Mouse (Mus musculus) adrenal gland (tissue): Measurements from ENCODE around the gene Kcnk16.
"Not testable (repeated sequence)": the region's sequence is repeated elsewhere in the genome, so short reads cannot be mapped to it uniquely, and the experiment has no call there.

Experiments
- intact Hi-C: fragments of 180-260 bp; cut with DNase I; formaldehyde crosslinking; loops from one replicate; pipeline ENCODE4 v1.15.1; 2025
- long read RNA-seq, 2 experiments: library from polyadenylated mRNA; unstranded; transcript quantifications; one replicate each; pipeline ENCODE4 v2.0.0; 2020; ENCODE audit warnings: borderline replicate concordance in 1 of 2; ENCODE audit not compliant: insufficient replicate concordance in 1 of 2

The Kcnk16 gene
- long read RNA-seq, experiment 1 = 0 reads
- long read RNA-seq, experiment 2 = 0 reads

DNA sequence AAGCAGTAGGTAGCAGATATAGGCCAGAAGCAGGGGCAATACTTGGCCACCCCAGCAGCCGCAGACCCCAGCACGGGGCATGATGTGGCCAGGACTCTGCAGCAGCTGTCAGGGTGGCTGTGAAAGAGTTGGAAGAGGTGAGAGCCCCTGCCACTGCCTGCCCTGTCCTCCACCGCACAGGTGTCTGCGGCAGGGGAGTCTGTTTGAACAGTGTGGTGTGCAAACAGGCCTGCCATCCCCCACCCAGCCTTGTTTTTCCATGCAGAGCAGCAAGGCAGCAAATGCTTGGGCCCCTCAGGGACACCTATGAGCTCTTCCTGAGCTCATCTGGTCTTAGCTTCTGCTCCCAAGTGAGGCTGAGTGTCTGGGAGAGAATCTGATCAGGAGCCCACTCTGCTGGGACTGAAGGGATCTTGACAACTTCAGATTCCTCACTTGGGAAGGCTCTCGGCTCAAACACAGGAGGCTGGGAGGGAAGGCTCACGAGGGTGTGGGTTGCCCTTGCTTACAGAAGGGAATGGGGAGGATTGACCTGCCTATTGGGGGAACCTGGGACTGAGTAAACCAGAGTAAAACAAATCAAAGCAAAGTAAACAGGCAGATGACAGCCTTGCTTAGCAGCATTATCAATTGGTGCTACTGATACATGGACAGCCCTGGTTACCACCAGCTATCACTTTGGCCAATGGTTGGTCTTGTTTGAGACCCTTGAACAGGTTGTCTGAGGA, at the start of gene Kcnk16:
Kcnk16 (minus strand) TSS at position 118 of the 728 bp plus-strand sequence.
- intact Hi-C loops = loop anchor here (10.0 kb wide), 1 partner anchor 434 kb away; no protein-coding TSS in a partner anchor

GRCm38 (mm10) chr14:20315137-20315536, 46.1 kb upstream of the Kcnk16 start:
- intact Hi-C loops = no loop called here

- intact Hi-C loops = not testable (repeated sequence)
These were observed 36.1 kb upstream of the Kcnk16 start for GRCm38 (mm10) chr14:20305085-20305484.

DNA sequence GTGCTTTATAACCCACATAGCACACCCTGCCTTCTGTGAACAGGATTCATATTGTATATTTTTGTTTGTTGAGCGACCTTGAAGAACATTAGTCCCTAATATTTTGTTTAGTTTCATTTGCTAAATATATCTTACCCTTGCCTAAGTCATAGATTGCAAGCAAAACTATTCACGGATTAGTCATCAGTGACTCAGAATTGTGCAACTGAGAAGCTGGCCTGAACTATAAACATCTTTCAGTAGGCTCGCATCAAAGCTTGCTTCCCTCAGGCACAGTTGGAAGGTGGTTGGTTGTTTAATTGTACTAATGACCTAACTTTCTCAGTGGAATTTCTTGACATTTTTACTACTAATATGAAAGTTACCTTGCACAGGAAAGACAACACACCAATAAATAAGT, 29.1 kb upstream of the Kcnk16 start:
- intact Hi-C loops = no loop called here

DNA sequence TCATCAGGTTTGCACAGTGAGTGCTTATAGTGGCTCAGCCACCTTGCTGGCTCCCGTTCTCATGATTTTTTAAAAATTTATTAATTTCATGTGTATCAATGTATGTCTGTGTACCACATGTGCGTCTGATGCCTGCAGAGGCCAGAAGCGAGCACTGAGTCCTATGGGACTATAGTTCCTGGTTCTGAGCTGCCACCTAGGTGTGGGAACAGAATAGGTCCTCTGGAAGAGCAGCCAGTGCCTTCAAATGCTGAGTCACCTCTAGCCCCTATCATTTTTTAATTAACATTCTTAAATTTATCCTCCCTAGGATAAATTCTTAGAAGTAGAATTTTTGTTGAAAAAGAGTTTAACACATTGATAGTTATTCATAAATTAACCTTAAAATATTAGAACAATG, 28.6 kb upstream of the Kcnk16 start:
- intact Hi-C loops = no loop called here

GRCm38 (mm10) chr14:20294947-20295346, 25.9 kb upstream of the Kcnk16 start:
- intact Hi-C loops = no loop called here

GRCm38 (mm10) chr14:20294117-20294892, 25.3 kb upstream of the Kcnk16 start, which contains the start of gene Nudt13:
Gene Nudt13 (plus strand): TSS chr14:20294697.
- intact Hi-C loops = no loop called here

GRCm38 (mm10) chr14:20291391-20291790, 22.4 kb upstream of the Kcnk16 start:
- intact Hi-C loops = no loop called here

GRCm38 (mm10) chr14:20268421-20268820, 578 bp downstream of the Kcnk16 start:
- intact Hi-C loops = loop anchor here (10.0 kb wide), 1 partner anchor 434 kb away; no protein-coding TSS in a partner anchor

DNA sequence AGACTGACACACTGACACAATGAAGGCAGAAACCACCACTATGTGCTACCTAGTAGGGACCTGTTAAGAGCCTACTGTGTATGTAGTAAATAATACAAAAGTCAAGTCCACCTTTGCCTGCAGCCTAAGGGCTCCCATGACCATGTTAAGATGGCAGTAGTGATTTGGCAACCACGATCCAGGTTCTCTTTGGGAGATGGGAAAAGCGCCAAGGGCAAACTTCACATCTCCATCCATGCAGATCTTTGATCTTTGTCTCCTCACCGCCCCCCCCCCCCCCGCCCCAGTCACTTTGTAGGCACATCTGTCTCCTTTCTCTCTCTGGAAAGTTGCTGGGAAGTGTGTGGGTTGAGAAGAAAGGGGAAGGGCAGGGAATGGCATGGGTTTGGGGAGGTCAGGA, 6.7 kb downstream of the Kcnk16 start:
- intact Hi-C loops = loop anchor here (10.0 kb wide), 1 partner anchor 428 kb away; no protein-coding TSS in a partner anchor

- intact Hi-C loops = loop anchor here (1.0 to 5.0 kb wide), 2 partner anchors 76 to 144 kb away; partner anchors contain the start of gene Kcnk5
These were observed 10.6 kb downstream of the Kcnk16 start for GRCm38 (mm10) chr14:20258185-20259113.

GRCm38 (mm10) chr14:20250237-20251171, 18.5 kb downstream of the Kcnk16 start:
- intact Hi-C loops = no loop called here

- intact Hi-C loops = no loop called here
These were observed 21.0 kb downstream of the Kcnk16 start for GRCm38 (mm10) chr14:20248001-20248400.

DNA sequence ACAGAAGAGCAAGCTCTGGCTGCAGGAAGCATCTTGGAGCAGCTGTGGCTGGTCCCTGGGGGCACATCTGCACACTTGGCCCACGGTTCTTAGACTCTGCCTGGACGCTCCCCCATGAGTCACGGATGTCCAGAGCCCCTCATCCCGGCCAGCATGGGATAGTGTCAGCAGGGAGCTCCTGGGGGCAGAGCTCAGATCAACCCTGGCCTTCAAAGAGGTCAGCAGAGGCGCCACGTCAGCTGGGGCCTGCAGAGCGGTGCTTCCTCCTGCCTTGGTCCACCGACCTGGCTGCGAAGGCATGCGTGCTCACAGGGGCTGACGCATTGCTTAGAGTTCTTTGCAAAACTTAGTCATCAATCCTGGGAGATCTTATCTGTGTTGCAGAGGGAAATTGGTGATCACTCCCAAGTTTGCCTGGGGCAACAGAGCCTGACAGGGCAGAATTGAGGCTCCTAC, 22.2 kb downstream of the Kcnk16 start:
- intact Hi-C loops = no loop called here

GRCm38 (mm10) chr14:20245861-20246260, 23.1 kb downstream of the Kcnk16 start:
- intact Hi-C loops = no loop called here

- intact Hi-C loops = no loop called here
These were observed 23.7 kb downstream of the Kcnk16 start for GRCm38 (mm10) chr14:20245318-20245717.

- intact Hi-C loops = no loop called here
These were observed 25.8 kb downstream of the Kcnk16 start for GRCm38 (mm10) chr14:20243158-20243557.

DNA sequence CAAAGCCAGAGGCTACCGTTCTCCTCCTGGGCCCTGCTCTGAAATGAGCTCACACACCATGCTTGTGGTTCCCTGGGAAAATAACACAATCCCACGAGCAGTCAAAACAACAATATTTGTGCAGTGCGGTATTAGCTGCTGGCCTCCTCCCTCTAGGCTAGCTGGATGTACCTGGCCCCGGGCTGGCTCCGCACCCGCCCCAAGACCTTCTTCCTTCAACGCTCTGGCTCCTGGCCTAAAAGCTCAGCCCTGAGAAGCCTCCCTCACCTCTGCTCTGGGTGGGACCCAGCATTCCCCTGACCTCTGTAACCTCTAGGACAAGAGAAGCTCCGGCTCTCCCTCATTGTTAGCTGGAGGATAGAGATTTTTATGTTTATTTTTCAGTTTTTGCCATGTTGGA, 26.5 kb downstream of the Kcnk16 start:
- intact Hi-C loops = no loop called here

DNA sequence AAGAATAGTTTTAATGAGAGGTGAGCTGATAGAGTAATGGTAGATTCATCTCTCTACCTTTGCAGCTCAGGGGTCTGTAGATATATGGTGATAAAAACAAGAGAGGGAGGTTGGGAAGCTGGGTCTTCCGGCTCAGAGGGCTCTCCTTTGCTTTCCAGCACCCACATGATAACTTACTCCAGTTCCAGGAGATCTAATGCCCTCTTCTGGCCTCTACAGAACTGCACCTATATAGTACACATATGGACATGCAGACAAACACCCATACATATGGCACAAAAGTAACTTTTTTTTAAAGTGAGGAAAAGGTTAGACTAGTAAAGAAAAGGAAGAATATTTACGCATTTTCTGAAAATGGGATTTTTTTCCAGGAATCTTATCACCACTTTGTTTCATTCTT, 34.6 kb downstream of the Kcnk16 start:
- intact Hi-C loops = no loop called here
